Mouse (Mus musculus) fat pad, adult 2 months (tissue): Measurements from ENCODE around the gene Nox3.

Experiments
- DNase-seq: peaks from one replicate; pipeline ENCODE4 v3.0.0-alpha.2; 2011; ENCODE audit warnings: low read depth, low spot score; ENCODE audit errors: extremely low read depth

Nox3 gene

GRCm38 (mm10) chr17:3610928-3611780, 84.9 kb downstream of the Nox3 start:
- no peak for DNase-seq

GRCm38 (mm10) chr17:3610307-3610754, 85.7 kb downstream of the Nox3 start:
- DNase-seq, result no peak

- no peak for DNase-seq
Measured at GRCm38 (mm10) chr17:3602954-3603672, 92.9 kb downstream of the Nox3 start.

GRCm38 (mm10) chr17:3598393-3598792, 97.7 kb downstream of the Nox3 start:
- DNase-seq, result no peak

- DNase-seq, result no peak
Measured at GRCm38 (mm10) chr17:3597866-3598265, 98.2 kb downstream of the Nox3 start.

GRCm38 (mm10) chr17:3597130-3597529, 98.9 kb downstream of the Nox3 start:
- DNase-seq, result peak; percentile 8
